Mouse (Mus musculus) CD8-positive naive resting alpha-beta T cell, adult 2 months (primary cell): Measurements from ENCODE around the gene Gm14139.
"Not testable (repeated sequence)": the region's sequence is repeated elsewhere in the genome, so short reads cannot be mapped to it uniquely, and the experiment has no call there.

Experiments used
- DNase-seq, 2 experiments: peaks; one replicate each; pipeline ENCODE4 v3.0.0; 2022; ENCODE audit warnings: low read depth in 2 of 2, low spot score in 2 of 2

The Gm14139 gene

DNA sequence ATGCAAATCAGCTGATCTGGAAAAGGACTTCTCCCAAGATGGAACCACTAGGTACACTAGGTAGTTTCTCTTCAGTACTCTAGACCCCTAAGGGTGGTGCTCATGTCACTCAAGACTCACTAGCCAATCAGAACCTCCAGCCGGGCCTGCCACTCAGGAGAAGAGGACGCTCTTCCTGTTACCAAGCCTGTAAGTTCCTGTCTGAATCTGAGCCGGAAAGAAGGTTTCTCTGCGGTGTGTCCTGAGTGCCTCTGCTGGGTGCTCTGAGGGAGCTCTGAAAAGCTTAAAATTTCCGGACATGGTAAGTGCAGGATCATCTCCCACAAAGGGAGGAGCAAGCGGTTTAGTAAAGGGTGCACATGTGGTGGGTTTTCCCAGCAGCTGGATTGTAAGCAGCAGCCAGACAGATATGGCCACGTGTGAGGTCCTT lies at the start of gene Gm14139:
Gm14139 (plus strand) TSS at position 186 of the 430 bp plus-strand sequence.
- not testable (repeated sequence) for DNase-seq

DNA sequence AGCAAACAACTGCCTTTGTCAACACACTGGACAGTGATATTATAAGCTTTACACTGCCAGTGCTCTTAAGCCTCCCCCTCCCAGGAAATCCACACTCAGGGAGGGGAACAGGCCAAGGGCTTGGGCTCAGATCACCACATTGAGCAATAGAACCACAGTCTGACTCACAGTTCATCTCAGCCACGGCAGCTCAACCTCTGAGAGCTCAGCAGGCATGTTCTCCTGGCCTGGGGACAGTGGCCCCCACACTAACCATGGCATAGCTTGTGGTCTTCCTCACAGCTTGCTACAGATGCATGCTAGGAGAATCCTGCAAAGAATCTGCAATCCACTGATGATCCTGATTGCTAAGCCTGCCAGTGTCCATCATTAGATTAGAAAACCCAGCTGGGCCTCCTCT lies 49.6 kb upstream of the Gm14139 start:
- DNase-seq, result not testable (repeated sequence)

DNA sequence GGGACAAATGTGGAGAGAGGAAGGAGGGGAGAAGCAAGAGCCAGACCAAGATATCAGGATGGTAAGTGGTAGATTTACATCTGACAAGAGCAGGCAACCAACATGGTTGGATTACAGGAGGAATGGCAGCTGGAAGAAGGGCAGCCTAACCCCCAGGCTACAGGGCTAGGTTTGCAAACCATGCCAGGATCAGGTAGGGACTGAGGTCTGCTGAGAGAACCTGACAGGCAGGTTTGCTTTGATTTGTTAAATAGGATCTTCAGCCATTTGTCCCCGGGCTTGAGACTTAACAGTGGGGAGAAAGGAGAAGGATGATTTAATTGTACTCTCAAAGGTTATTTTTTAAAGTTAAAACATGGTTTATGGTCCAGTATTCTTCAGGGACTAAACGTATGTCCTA lies 48.8 kb upstream of the Gm14139 start:
- DNase-seq, result no peak

DNA sequence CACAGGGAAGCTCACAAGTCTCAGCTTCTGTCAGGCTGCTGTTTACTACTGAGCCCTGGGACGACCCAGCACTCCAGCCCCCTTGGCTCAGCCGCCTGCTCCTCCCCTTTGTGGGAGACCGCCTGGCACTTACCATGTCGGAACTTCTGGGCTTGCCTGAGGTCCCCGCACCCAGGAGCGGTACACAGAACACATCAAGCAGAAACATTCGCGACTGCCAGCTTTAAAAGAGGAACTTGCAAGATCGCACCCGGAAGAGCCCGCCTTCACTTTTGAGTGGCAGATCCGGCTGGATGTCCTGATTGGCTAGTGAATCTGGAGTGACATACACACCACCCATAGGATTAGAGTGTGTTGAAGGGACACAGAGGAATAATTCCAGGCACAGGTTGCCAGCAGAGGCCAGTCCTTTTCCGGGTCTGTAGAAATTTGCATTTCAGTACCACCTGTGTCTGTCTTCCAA lies 45.1 kb upstream of the Gm14139 start, which contains the start of gene Zfp120:
Zfp120 (minus strand) TSS at position 274 of the 463 bp plus-strand sequence.
- DNase-seq, result peak; percentile 70 to 73

DNA sequence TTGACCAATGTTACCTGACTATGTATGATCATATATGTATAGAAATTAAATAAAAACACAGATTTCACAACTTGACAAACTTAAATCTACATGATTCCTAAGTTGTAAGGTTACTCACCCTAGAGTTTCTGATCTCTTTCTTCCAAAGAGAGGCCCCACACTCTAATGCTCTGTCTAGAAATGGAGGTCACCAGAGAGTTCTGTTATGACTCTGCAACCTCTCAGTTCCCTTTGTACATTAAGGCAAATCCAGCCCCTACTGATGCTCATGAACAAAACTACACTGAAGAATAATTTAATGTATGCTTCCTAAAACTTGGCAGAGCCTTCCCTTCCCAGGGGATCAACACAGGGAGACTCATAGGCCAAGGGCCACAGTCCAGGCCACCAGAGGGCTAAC lies 14.9 kb upstream of the Gm14139 start:
- no peak for DNase-seq

DNA sequence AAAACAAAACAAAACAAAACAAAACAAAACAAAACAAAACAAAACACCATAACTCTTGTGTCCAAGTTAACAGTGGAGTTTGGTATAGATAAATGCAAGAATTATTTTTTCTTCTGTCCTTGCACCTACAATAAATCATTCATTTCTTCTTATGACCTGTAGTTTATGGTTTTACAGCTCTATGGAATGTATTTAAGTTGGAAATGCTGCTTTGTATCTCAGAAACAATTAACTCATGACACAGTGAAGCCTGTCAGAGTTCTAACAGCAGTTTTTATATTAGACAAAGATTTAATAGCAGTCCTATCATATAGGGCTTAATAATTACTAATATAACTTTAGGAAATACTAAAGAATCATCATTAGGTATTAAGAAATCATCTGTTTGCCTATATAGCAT lies 7.7 kb upstream of the Gm14139 start:
- DNase-seq, result no peak

DNA sequence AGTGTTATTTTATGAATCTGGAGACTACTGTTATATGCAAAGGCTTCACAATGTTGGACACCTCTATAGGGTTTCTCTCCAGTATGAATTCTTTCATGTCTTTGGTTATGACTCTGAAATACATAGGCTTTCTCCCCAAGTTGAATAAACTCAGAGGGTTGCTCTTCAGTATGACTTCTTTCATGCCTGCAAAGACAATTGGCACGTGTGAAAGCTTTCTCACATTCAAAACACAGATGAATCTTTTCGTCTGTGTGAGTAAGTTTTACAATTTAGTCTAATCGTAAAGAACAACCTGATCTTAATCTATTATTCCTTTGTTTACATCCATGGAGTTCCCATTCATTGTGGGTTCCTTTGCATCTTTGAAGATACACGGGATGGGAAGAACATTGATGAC lies 2.0 kb upstream of the Gm14139 start, which contains the start of gene Gm10770:
Gm10770 (minus strand) TSS at position 101 of the 400 bp plus-strand sequence.
- DNase-seq, result not testable (repeated sequence)

DNA sequence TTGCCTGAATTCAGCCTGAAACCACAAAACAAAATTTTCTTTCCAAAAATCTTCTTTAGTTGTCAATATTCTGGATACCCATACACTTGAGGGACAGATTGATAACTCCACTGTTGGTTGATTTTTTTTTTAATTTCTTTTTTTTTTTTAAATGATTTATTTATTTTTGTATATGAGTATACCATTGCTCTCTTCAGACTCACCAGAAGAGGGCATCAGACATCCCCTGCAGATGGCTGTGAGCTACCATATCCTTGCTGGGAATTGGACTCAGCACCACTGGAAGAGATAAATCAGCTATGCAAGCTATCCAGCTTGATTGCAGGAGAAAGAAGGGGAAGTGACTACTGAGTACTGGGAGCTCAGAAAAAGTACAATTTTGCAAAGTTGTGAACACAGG lies 509 bp upstream of the Gm14139 start:
- DNase-seq, result not testable (repeated sequence)

DNA sequence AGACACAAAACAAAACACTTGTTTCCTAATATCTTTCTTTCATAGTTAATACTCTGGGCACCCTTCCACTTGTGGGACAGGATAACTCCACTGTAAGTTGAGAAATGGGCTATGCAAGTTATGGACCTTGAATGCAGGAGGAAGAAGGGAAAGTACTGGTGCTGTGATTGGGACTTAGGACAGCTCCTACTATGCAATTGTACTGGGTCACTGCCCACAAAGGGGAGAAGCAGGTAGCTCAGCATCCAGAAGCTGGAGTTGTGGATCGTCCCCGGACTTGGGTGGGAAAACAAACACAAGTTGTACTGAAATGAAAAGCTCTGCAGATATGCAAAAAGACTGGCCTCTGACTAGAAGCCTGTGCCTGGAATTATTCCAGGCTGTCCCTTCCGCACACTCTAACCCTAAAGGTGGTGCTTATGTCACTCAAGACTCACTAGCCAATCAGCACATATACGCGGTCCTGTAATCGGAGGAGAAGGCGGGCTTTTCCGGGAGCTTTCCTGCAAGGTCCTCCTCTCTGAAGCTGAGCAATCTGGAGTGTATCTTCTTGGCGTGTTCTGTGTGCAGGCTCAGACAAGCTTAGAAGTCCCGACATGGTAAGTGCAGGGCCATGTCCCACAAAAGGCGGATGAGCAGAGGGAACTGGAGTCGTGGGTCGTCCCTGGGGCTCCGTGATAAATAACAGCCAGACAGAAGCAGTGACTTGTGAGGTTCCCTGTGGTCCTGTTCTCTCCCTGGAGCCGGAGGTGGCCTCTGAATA lies 36.2 kb downstream of the Gm14139 start, which contains the start of gene Zfp937:
Zfp937 (plus strand) TSS at position 474 of the 763 bp plus-strand sequence.
- peak; percentile 6 to 9 for DNase-seq

DNA sequence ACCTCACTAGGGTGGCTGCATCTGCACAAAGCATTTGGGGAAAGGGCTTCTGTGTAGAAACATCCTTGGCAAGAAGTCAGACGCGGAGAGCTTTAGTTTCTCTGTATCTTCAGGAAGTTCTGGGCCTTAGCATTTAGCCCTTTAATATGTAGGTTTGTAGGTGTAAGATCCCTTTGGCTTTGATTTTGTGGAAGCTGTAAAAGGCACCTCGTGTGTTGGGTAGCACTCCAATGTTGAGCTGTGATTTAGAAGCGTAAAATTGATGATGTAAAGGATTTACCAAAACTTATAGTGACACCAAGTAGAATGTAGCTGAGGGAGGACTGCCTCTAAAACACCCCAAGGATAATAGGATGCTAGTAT lies 36.8 kb downstream of the Gm14139 start:
- DNase-seq, result not testable (repeated sequence)

DNA sequence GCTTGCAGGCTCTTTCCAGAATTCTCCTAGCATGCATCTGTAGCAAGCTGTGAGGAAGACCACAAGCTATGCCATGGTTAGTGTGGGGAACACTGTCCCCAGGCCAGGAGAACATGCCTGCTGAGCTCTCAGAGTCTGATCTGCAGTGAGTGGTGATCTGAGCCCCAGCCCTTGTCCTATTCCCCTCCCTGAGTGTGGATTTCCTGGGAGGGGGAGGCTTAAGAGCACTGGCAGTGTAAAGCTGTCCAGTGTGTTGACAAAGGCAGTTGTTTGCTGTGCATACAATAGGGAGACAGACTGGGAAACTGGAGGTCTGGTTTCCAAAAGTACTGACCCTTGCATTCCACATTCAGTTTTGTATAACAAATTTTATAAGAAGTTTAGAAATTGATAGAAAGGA lies 41.7 kb downstream of the Gm14139 start:
- not testable (repeated sequence) for DNase-seq
